Mouse (Mus musculus): ENCODE data around the gene Eif3i. TPM values are rescaled to one million over a fixed set of nuclear protein-coding genes. Genes with fewer than 3 reads are reported as not detected.

Gene Eif3i
- total and polyA plus RNA-seq, 2 experiments = 170 to 186 TPM

DNA sequence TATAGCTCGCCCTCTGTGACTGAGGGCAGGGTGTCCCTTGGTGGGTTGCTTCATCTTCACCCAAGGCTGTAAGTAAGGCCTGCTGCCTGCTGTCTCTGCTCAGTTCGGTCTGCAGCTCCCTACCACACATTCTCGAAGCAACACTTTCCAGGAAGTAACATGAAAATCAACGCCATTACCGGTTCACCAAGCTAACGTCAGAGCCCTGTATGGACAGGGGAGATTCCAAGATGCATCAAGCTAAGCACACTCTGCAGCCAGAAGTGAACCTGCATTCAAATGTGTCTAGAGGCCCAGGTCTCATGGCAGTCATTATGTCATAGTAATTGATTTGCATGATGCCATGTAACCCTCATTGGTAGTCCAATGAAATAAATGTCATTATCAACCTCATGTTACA lies 30.4 kb downstream of the Eif3i start:
- Histone ChIP-seq H3K4me3 (ENCODE audit: insufficient read depth, low read depth, low read length) (no peak overlapping the region), H3K27ac (replicated peaks; ENCODE audit: insufficient read depth, low read depth, low read length) (no peak overlapping the region), H3K27me3 (ENCODE audit: control insufficient read depth, insufficient read depth, low read length) (no peaks in the 10 kb centered on the region), H3K4me1 (ENCODE audit: control insufficient read depth, insufficient read depth, low read length) (0 out of 2 replicates have a peak, but pooled peaks cover 3% of the 10 kb centered on the region), H3K9ac (ENCODE audit: low read depth, low read length) (no peak overlapping the region), H3K79me2 (ENCODE audit: control insufficient read depth, insufficient read depth, low read length) (no peaks in the 10 kb centered on the region), H3K36me3 (ENCODE audit: control insufficient read depth, insufficient read depth, low read length) (no peaks in the 10 kb centered on the region)
- WGBS = 94% methylated on average over 6 of the region's 6 CpGs
- DNase-seq (ENCODE audit: extremely low read depth, low read depth, low spot score) = no peak
- no peak for TF ChIP-seq POLR2A (IDR thresholded peaks at IDR 0.05; ENCODE audit: extremely low read depth, insufficient read depth, low read length)
- no peak for TF ChIP-seq CTCF (IDR thresholded peaks at IDR 0.05; ENCODE audit: low read depth, low read length)

- Histone ChIP-seq H3K4me3 (ENCODE audit: insufficient read depth, low read depth, low read length) (no peak overlapping the region), H3K27me3 (ENCODE audit: control insufficient read depth, insufficient read depth, low read length) (no peaks in the 10 kb centered on the region), H3K4me1 (ENCODE audit: control insufficient read depth, insufficient read depth, low read length) (0 out of 2 replicates have a peak, but pooled peaks cover 3% of the 10 kb centered on the region), H3K9ac (ENCODE audit: low read depth, low read length) (no peak overlapping the region), H3K27ac (replicated peaks; ENCODE audit: insufficient read depth, low read depth, low read length) (no peak overlapping the region), H3K36me3 (ENCODE audit: control insufficient read depth, insufficient read depth, low read length) (no peaks in the 10 kb centered on the region), H3K79me2 (ENCODE audit: control insufficient read depth, insufficient read depth, low read length) (no peaks in the 10 kb centered on the region)
- no peak for DNase-seq (ENCODE audit: extremely low read depth, low read depth, low spot score)
- WGBS = 92% methylated on average over 7 of the region's 7 CpGs
- TF ChIP-seq POLR2A (IDR thresholded peaks at IDR 0.05; ENCODE audit: extremely low read depth, insufficient read depth, low read length) = no peak
- no peak for TF ChIP-seq CTCF (IDR thresholded peaks at IDR 0.05; ENCODE audit: low read depth, low read length)
Observed at GRCm38 (mm10) chr4:129568366-129568765, 32.1 kb downstream of the Eif3i start.

DNA sequence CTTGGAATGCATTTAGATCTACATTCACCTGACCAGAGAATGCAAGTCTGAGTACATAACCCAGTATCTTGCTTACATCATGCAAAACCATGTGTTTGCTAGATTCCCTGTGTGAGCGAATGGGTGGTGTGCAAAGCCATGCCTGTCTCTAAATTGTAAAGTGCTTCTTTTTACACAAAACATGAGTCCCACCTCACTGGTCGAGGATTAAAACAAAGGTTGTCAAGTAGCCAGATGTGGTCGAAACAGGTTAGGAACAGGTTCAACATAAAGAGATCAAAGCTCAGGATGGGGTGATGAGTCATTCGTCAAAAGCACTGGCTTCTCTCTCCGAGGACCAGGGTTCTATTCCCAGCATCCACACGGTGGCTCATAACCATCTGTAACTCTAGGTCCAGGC lies 35.3 kb downstream of the Eif3i start:
- H3K36me3 ChIP-seq (ENCODE audit: control insufficient read depth, insufficient read depth, low read length) = no peaks in the 10 kb centered on the region
- H3K79me2 ChIP-seq (ENCODE audit: control insufficient read depth, insufficient read depth, low read length) = no peaks in the 10 kb centered on the region
- H3K9ac ChIP-seq (ENCODE audit: low read depth, low read length) = no peak overlapping the region
- TF ChIP-seq CTCF (IDR thresholded peaks at IDR 0.05; ENCODE audit: low read depth, low read length) = no peak
- no peak for TF ChIP-seq POLR2A (IDR thresholded peaks at IDR 0.05; ENCODE audit: extremely low read depth, insufficient read depth, low read length)
- 87% methylated on average over 6 of the region's 6 CpGs for WGBS
- H3K4me1 ChIP-seq (ENCODE audit: control insufficient read depth, insufficient read depth, low read length) = no peaks in the 10 kb centered on the region
- H3K27ac ChIP-seq (replicated peaks; ENCODE audit: insufficient read depth, low read depth, low read length) = no peak overlapping the region
- H3K27me3 ChIP-seq (ENCODE audit: control insufficient read depth, insufficient read depth, low read length) = no peaks in the 10 kb centered on the region
- H3K4me3 ChIP-seq (ENCODE audit: insufficient read depth, low read depth, low read length) = no peak overlapping the region
- DNase-seq (ENCODE audit: extremely low read depth, low read depth, low spot score) = no peak

GRCm38 (mm10) chr4:129563718-129564117 lies 36.7 kb downstream of the Eif3i start:
- Histone ChIP-seq H3K79me2 (ENCODE audit: control insufficient read depth, insufficient read depth, low read length) (no peaks in the 10 kb centered on the region), H3K4me1 (ENCODE audit: control insufficient read depth, insufficient read depth, low read length) (no peaks in the 10 kb centered on the region), H3K4me3 (ENCODE audit: insufficient read depth, low read depth, low read length) (no peak overlapping the region), H3K36me3 (ENCODE audit: control insufficient read depth, insufficient read depth, low read length) (no peaks in the 10 kb centered on the region), H3K27me3 (ENCODE audit: control insufficient read depth, insufficient read depth, low read length) (no peaks in the 10 kb centered on the region), H3K9ac (ENCODE audit: low read depth, low read length) (no peak overlapping the region), H3K27ac (replicated peaks; ENCODE audit: insufficient read depth, low read depth, low read length) (no peak overlapping the region)
- WGBS = 53% methylated on average over 8 of the region's 8 CpGs
- no peak for TF ChIP-seq POLR2A (IDR thresholded peaks at IDR 0.05; ENCODE audit: extremely low read depth, insufficient read depth, low read length)
- no peak for TF ChIP-seq CTCF (IDR thresholded peaks at IDR 0.05; ENCODE audit: low read depth, low read length)
- no peak for DNase-seq (ENCODE audit: extremely low read depth, low read depth, low spot score)

GRCm38 (mm10) chr4:129561184-129561583 lies 39.3 kb downstream of the Eif3i start:
- no peak for DNase-seq (ENCODE audit: extremely low read depth, low read depth, low spot score)
- H3K27ac ChIP-seq (replicated peaks; ENCODE audit: insufficient read depth, low read depth, low read length) = no peak overlapping the region
- H3K4me1 ChIP-seq (ENCODE audit: control insufficient read depth, insufficient read depth, low read length) = peaks cover 6% of the 10 kb centered on the region
- H3K27me3 ChIP-seq (ENCODE audit: control insufficient read depth, insufficient read depth, low read length) = no peaks in the 10 kb centered on the region
- H3K4me3 ChIP-seq (ENCODE audit: insufficient read depth, low read depth, low read length) = no peak overlapping the region
- H3K36me3 ChIP-seq (ENCODE audit: control insufficient read depth, insufficient read depth, low read length) = no peaks in the 10 kb centered on the region
- WGBS = 58% methylated on average over 5 of the region's 5 CpGs
- H3K9ac ChIP-seq (ENCODE audit: low read depth, low read length) = no peak overlapping the region
- no peaks in the 10 kb centered on the region for H3K79me2 ChIP-seq (ENCODE audit: control insufficient read depth, insufficient read depth, low read length)
- no peak for TF ChIP-seq CTCF (IDR thresholded peaks at IDR 0.05; ENCODE audit: low read depth, low read length)
- no peak for TF ChIP-seq POLR2A (IDR thresholded peaks at IDR 0.05; ENCODE audit: extremely low read depth, insufficient read depth, low read length)

DNA sequence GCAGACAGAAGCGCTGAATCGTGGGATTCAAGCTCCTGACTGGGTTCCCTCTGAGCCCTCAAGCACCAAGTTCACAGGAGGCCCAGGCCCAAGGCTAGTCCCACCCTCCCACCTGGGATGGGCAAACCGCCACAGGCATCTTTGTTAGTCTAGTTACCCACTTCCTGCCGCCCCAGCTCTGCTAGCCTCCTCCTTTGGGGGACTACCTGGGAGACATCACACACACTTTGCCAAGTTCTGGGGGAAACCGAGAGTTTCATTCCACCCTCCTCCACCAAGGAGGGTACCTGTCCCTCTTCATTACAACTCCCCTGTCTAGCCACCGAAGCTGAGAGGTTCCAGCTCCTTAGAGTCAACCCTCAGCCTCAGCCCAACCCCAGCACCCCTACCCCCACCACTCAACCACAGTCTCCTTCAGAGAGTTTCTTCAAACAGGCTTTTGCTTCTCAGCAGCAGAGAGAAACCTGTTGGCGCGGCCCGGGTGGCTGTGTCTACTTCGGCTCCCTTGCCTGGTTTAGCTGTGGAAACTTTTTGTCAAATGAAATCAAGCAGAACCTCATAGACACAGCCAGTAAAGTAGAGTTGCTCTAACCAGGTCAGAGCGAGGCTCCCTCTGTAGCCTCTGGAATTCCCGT lies 42.0 kb downstream of the Eif3i start:
- Histone ChIP-seq H3K4me1 (ENCODE audit: control insufficient read depth, insufficient read depth, low read length) (peaks cover 7% of the 10 kb centered on the region), H3K9ac (ENCODE audit: low read depth, low read length) (no peak overlapping the region), H3K27me3 (ENCODE audit: control insufficient read depth, insufficient read depth, low read length) (no peaks in the 10 kb centered on the region), H3K36me3 (ENCODE audit: control insufficient read depth, insufficient read depth, low read length) (no peaks in the 10 kb centered on the region), H3K79me2 (ENCODE audit: control insufficient read depth, insufficient read depth, low read length) (no peaks in the 10 kb centered on the region), H3K4me3 (ENCODE audit: insufficient read depth, low read depth, low read length) (no peak overlapping the region), H3K27ac (replicated peaks; ENCODE audit: insufficient read depth, low read depth, low read length) (no peak overlapping the region)
- 92% methylated on average over 12 of the region's 12 CpGs for WGBS
- no peak for TF ChIP-seq POLR2A (IDR thresholded peaks at IDR 0.05; ENCODE audit: extremely low read depth, insufficient read depth, low read length)
- no peak for TF ChIP-seq CTCF (IDR thresholded peaks at IDR 0.05; ENCODE audit: low read depth, low read length)
- DNase-seq (ENCODE audit: extremely low read depth, low read depth, low spot score) = no peak
